Mouse (Mus musculus): ENCODE measurements around the gene Ppih.
"Not testable (repeated sequence)": the region's sequence is repeated elsewhere in the genome, so short reads cannot be mapped to it uniquely, and the experiment has no call there.

The Ppih gene

GRCm38 (mm10) chr4:119292771-119293573 lies 27.4 kb downstream of the Ppih start:
- DNase-seq (ENCODE audit: low read depth, low spot score), result peak; percentile 37

GRCm38 (mm10) chr4:119291921-119292320 lies 28.4 kb downstream of the Ppih start:
- DNase-seq (ENCODE audit: low read depth, low spot score), result no peak

GRCm38 (mm10) chr4:119285336-119285735 lies 35.0 kb downstream of the Ppih start:
- no peak for DNase-seq (ENCODE audit: low read depth, low spot score)

- DNase-seq (ENCODE audit: low read depth, low spot score), result no peak
Observed at GRCm38 (mm10) chr4:119284861-119285260, 35.5 kb downstream of the Ppih start.

- not testable (repeated sequence) for DNase-seq (ENCODE audit: low read depth, low spot score)
Observed at GRCm38 (mm10) chr4:119278784-119279183, 41.6 kb downstream of the Ppih start.

- no peak for DNase-seq (ENCODE audit: low read depth, low spot score)
Observed at GRCm38 (mm10) chr4:119275726-119276125, 44.6 kb downstream of the Ppih start.

- no peak for DNase-seq (ENCODE audit: low read depth, low spot score)
Observed at GRCm38 (mm10) chr4:119275226-119275625, 45.1 kb downstream of the Ppih start.

- no peak for DNase-seq (ENCODE audit: low read depth, low spot score)
Observed at GRCm38 (mm10) chr4:119274627-119275026, 45.7 kb downstream of the Ppih start.

GRCm38 (mm10) chr4:119266606-119267005 lies 53.7 kb downstream of the Ppih start:
- DNase-seq (ENCODE audit: low read depth, low spot score), result no peak

GRCm38 (mm10) chr4:119263459-119263858 lies 56.9 kb downstream of the Ppih start:
- no peak for DNase-seq (ENCODE audit: low read depth, low spot score)

- no peak for DNase-seq (ENCODE audit: low read depth, low spot score)
Observed at GRCm38 (mm10) chr4:119262483-119262882, 57.9 kb downstream of the Ppih start.

- no peak for DNase-seq (ENCODE audit: low read depth, low spot score)
Observed at GRCm38 (mm10) chr4:119261087-119261713, 59.1 kb downstream of the Ppih start.

GRCm38 (mm10) chr4:119259344-119260254 lies 60.7 kb downstream of the Ppih start:
- no peak for DNase-seq (ENCODE audit: low read depth, low spot score)

GRCm38 (mm10) chr4:119257083-119257482 lies 63.3 kb downstream of the Ppih start:
- DNase-seq (ENCODE audit: low read depth, low spot score), result no peak

- no peak for DNase-seq (ENCODE audit: low read depth, low spot score)
Observed at GRCm38 (mm10) chr4:119255351-119255750, 65.0 kb downstream of the Ppih start, which contains the start of gene Cldn19. Gene Cldn19, plus strand, starts transcription at chr4:119255414.

- no peak for DNase-seq (ENCODE audit: low read depth, low spot score)
Observed at GRCm38 (mm10) chr4:119254012-119254618, 66.2 kb downstream of the Ppih start.

GRCm38 (mm10) chr4:119252025-119252808 lies 68.1 kb downstream of the Ppih start:
- no peak for DNase-seq (ENCODE audit: low read depth, low spot score)

Measured in brain, embryonic 18.5 days (tissue).